Mouse (Mus musculus) midbrain, embryonic 12.5 days (tissue): ENCODE measurements around the gene Neurod1. TPM values are rescaled to one million over a fixed set of nuclear protein-coding genes. Genes with fewer than 3 reads are reported as not detected.

Source experiments
- ATAC-seq: fragments of 200-750 bp; cut with Nextera tagmentation; 2 replicates; pipeline ENCODE4 v1.8.0; 2017; ENCODE audit warnings: low read depth, moderate TSS enrichment, moderate library complexity; ENCODE audit not compliant: low FRiP score
- H3K27ac ChIP-seq: fragments of 300-500 bp; sonication (generic); replicated peaks from 2 replicates; pipeline ENCODE4 v1.5.1; 2016; ENCODE audit warnings: mild to moderate bottlenecking
- H3K27me3 ChIP-seq: fragments of 300-500 bp; sonication (generic); 2 replicates; pipeline ENCODE4 v1.6.1; 2016; ENCODE audit warnings: mild to moderate bottlenecking
- H3K36me3 ChIP-seq: fragments of 300-500 bp; sonication (generic); 2 replicates; pipeline ENCODE4 v1.6.1; 2016
- H3K4me1 ChIP-seq: fragments of 300-500 bp; sonication (generic); 2 replicates; pipeline ENCODE4 v1.6.1; 2016
- H3K4me2 ChIP-seq: fragments of 300-500 bp; sonication (generic); replicated peaks from 2 replicates; pipeline ENCODE4 v1.6.1; 2016; ENCODE audit warnings: mild to moderate bottlenecking, moderate library complexity
- H3K4me3 ChIP-seq: fragments of 300-500 bp; sonication (generic); 2 replicates; pipeline ENCODE4 v1.5.1; 2016; ENCODE audit warnings: mild to moderate bottlenecking
- H3K9ac ChIP-seq: fragments of 300-500 bp; sonication (generic); replicated peaks from 2 replicates; pipeline ENCODE4 v1.6.1; 2016; ENCODE audit warnings: mild to moderate bottlenecking, moderate library complexity
- H3K9me3 ChIP-seq: fragments of 300-500 bp; sonication (generic); 2 replicates; pipeline ENCODE4 v1.6.1; 2016; ENCODE audit warnings: mild to moderate bottlenecking
- WGBS: fragments of 180-500 bp; shearing (Covaris S2); methylation state at CpG from one replicate; pipeline ENCODE4 v1.1.7; 2016; 5-methylcytosine and 5-hydroxymethylcytosine counted together
- polyA plus RNA-seq: library from polyadenylated mRNA; unstranded; fragments of >200 nt; fragmentation: Nextera tagmentation; extraction: Ambion mirVana; gene quantifications from 2 replicates; pipeline ENCODE4 v1.2.1, GENCODE M21; 2016

Neurod1 gene
- polyA plus RNA-seq, 1 experiment from 2014 or later, result 44.4 TPM

- Histone ChIP-seq H3K4me3 (no peak overlapping the region), H3K4me2 (no peak overlapping the region), H3K9ac (no peak overlapping the region), H3K9me3 (no peaks in the 10 kb centered on the region), H3K27ac (no peak overlapping the region), H3K4me1 (peaks cover 8% of the 10 kb centered on the region), H3K27me3 (peaks cover 31% of the 10 kb centered on the region), H3K36me3 (no peaks in the 10 kb centered on the region)
- no peak for ATAC-seq
Measured at GRCm38 (mm10) chr2:79430061-79430460, 26.5 kb downstream of the Neurod1 start.

- ATAC-seq, result peak; percentile 25; the same call in 1 of the 2 replicates
- Histone ChIP-seq H3K36me3 (no peaks in the 10 kb centered on the region), H3K9ac (no peak overlapping the region), H3K4me1 (peaks cover 8% of the 10 kb centered on the region), H3K4me2 (no peak overlapping the region), H3K4me3 (no peak overlapping the region), H3K27me3 (peaks cover 31% of the 10 kb centered on the region), H3K27ac (no peak overlapping the region), H3K9me3 (no peaks in the 10 kb centered on the region)
- 5% methylated on average over 6 of the region's 6 CpGs for WGBS
Measured at GRCm38 (mm10) chr2:79429650-79430049, 26.9 kb downstream of the Neurod1 start.

GRCm38 (mm10) chr2:79429108-79429507, 27.4 kb downstream of the Neurod1 start:
- H3K36me3 ChIP-seq, result no peaks in the 10 kb centered on the region
- H3K4me2 ChIP-seq, result peak overlapping the region; percentile 85
- peaks cover 31% of the 10 kb centered on the region for H3K27me3 ChIP-seq
- H3K27ac ChIP-seq, result no peak overlapping the region
- peaks cover 8% of the 10 kb centered on the region for H3K4me1 ChIP-seq
- WGBS, result 13% methylated on average over 7 of the region's 7 CpGs
- H3K9ac ChIP-seq, result no peak overlapping the region
- ATAC-seq, result peak; percentile 45; the same call in 1 of the 2 replicates
- H3K4me3 ChIP-seq, result peak overlapping the region; percentile 46
- no peaks in the 10 kb centered on the region for H3K9me3 ChIP-seq

- Histone ChIP-seq H3K4me1 (peaks cover 8% of the 10 kb centered on the region), H3K27ac (no peak overlapping the region), H3K4me3 (peak overlapping the region; percentile 46), H3K27me3 (peaks cover 31% of the 10 kb centered on the region), H3K9ac (peak overlapping the region; percentile 61; the same call in 1 of the 2 replicates), H3K36me3 (no peaks in the 10 kb centered on the region), H3K9me3 (no peaks in the 10 kb centered on the region), H3K4me2 (peak overlapping the region; percentile 85)
- WGBS, result 0% methylated on average over 27 of the region's 35 CpGs
- ATAC-seq, result peak; percentile 78
Measured at GRCm38 (mm10) chr2:79428569-79429104, 27.9 kb downstream of the Neurod1 start.

GRCm38 (mm10) chr2:79428022-79428421, 28.5 kb downstream of the Neurod1 start:
- peaks cover 31% of the 10 kb centered on the region for H3K27me3 ChIP-seq
- no peak overlapping the region for H3K9ac ChIP-seq
- H3K9me3 ChIP-seq, result no peaks in the 10 kb centered on the region
- no peak for ATAC-seq
- no peaks in the 10 kb centered on the region for H3K36me3 ChIP-seq
- no peak overlapping the region for H3K4me2 ChIP-seq
- peaks cover 8% of the 10 kb centered on the region for H3K4me1 ChIP-seq
- H3K4me3 ChIP-seq, result no peak overlapping the region
- H3K27ac ChIP-seq, result no peak overlapping the region
- 33% methylated on average over 6 of the region's 6 CpGs for WGBS

GRCm38 (mm10) chr2:79421696-79422095, 34.9 kb downstream of the Neurod1 start:
- no peaks in the 10 kb centered on the region for H3K27me3 ChIP-seq
- ATAC-seq, result peak; percentile 80
- 28% methylated on average over 6 of the region's 6 CpGs for WGBS

GRCm38 (mm10) chr2:79414505-79414904, 42.0 kb downstream of the Neurod1 start:
- Histone ChIP-seq H3K4me2 (no peak overlapping the region), H3K9ac (no peak overlapping the region), H3K27me3 (no peaks in the 10 kb centered on the region), H3K27ac (no peak overlapping the region), H3K36me3 (no peaks in the 10 kb centered on the region), H3K4me1 (no peaks in the 10 kb centered on the region), H3K4me3 (no peak overlapping the region), H3K9me3 (no peaks in the 10 kb centered on the region)
- WGBS, result 77% methylated on average over 7 of the region's 7 CpGs
- ATAC-seq, result no peak

More at GRCm38 (mm10) chr2:79421696-79422095, 34.9 kb downstream of the Neurod1 start:
- no peak overlapping the region for H3K4me2 ChIP-seq
- H3K9ac ChIP-seq, result no peak overlapping the region
- no peak overlapping the region for H3K4me3 ChIP-seq
- H3K36me3 ChIP-seq, result no peaks in the 10 kb centered on the region
- no peak overlapping the region for H3K27ac ChIP-seq
- no peaks in the 10 kb centered on the region for H3K9me3 ChIP-seq
- H3K4me1 ChIP-seq, result no peaks in the 10 kb centered on the region; the same call in 1 of the 2 replicates

GRCm38 (mm10) chr2:79410903-79411255, 45.7 kb downstream of the Neurod1 start:
- H3K4me1 ChIP-seq, result no peaks in the 10 kb centered on the region
- WGBS, result 88% methylated on average over 3 of the region's 3 CpGs

GRCm38 (mm10) chr2:79410247-79410902, 46.2 kb downstream of the Neurod1 start:
- Histone ChIP-seq H3K27ac (no peak overlapping the region), H3K4me3 (no peak overlapping the region), H3K4me1 (no peaks in the 10 kb centered on the region), H3K36me3 (no peaks in the 10 kb centered on the region), H3K9me3 (no peaks in the 10 kb centered on the region), H3K27me3 (no peaks in the 10 kb centered on the region), H3K4me2 (no peak overlapping the region), H3K9ac (no peak overlapping the region)
- no peak for ATAC-seq
- 55% methylated on average over 15 of the region's 15 CpGs for WGBS

More at GRCm38 (mm10) chr2:79410903-79411255, 45.7 kb downstream of the Neurod1 start:
- Histone ChIP-seq H3K9me3 (no peaks in the 10 kb centered on the region), H3K4me2 (no peak overlapping the region), H3K4me3 (no peak overlapping the region), H3K27me3 (no peaks in the 10 kb centered on the region), H3K27ac (no peak overlapping the region), H3K36me3 (no peaks in the 10 kb centered on the region), H3K9ac (no peak overlapping the region)
- ATAC-seq, result no peak

- no peak for ATAC-seq
- Histone ChIP-seq H3K9ac (no peak overlapping the region), H3K9me3 (no peaks in the 10 kb centered on the region), H3K27me3 (no peaks in the 10 kb centered on the region), H3K36me3 (no peaks in the 10 kb centered on the region), H3K4me2 (no peak overlapping the region), H3K4me1 (no peaks in the 10 kb centered on the region), H3K27ac (no peak overlapping the region), H3K4me3 (no peak overlapping the region)
- 78% methylated on average over 5 of the region's 5 CpGs for WGBS
Measured at GRCm38 (mm10) chr2:79405661-79406405, 50.7 kb downstream of the Neurod1 start.
